Mouse (Mus musculus): ENCODE data around the gene Jak1. TPM values are rescaled to one million over a fixed set of nuclear protein-coding genes. Genes with fewer than 3 reads are reported as not detected.
A peak's percentile ranks its signal among the peaks of the same experiment; 100 is the strongest.

The Jak1 gene
- polyA plus RNA-seq, 1 experiment: 51.7 TPM

- Histone ChIP-seq H3K4me1 (ENCODE audit: control insufficient read depth, insufficient read depth, insufficient read length, low read length) (peaks cover 55% of the 10 kb centered on the region), H3K27ac (replicated peaks; ENCODE audit: low read depth, low read length) (no peak overlapping the region), H3K4me3 (ENCODE audit: insufficient read depth, low read depth, low read length) (no peak overlapping the region)
These were observed 8.4 kb downstream of the Jak1 start for GRCm38 (mm10) chr4:101256526-101257210.

- H3K27ac ChIP-seq (replicated peaks; ENCODE audit: low read depth, low read length): peak overlapping the region; percentile 59
- peaks cover 48% of the 10 kb centered on the region for H3K4me1 ChIP-seq (ENCODE audit: control insufficient read depth, insufficient read depth, insufficient read length, low read length)
- H3K4me3 ChIP-seq (ENCODE audit: insufficient read depth, low read depth, low read length): no peak overlapping the region
These were observed 10.3 kb downstream of the Jak1 start for GRCm38 (mm10) chr4:101254606-101255349.

- no peak overlapping the region for H3K4me3 ChIP-seq (ENCODE audit: insufficient read depth, low read depth, low read length)
- H3K27ac ChIP-seq (replicated peaks; ENCODE audit: low read depth, low read length): peak overlapping the region; percentile 59
- peaks cover 44% of the 10 kb centered on the region for H3K4me1 ChIP-seq (ENCODE audit: control insufficient read depth, insufficient read depth, insufficient read length, low read length)
These were observed 11.1 kb downstream of the Jak1 start for GRCm38 (mm10) chr4:101254015-101254414.

GRCm38 (mm10) chr4:101252781-101253622 is 12.1 kb downstream of the Jak1 start:
- Histone ChIP-seq H3K4me3 (ENCODE audit: insufficient read depth, low read depth, low read length) (no peak overlapping the region), H3K27ac (replicated peaks; ENCODE audit: low read depth, low read length) (0 out of 2 replicates have a peak overlapping the region, but pooled peaks have one; percentile 38), H3K4me1 (ENCODE audit: control insufficient read depth, insufficient read depth, insufficient read length, low read length) (peaks cover 41% of the 10 kb centered on the region)

- Histone ChIP-seq H3K27ac (replicated peaks; ENCODE audit: low read depth, low read length) (no peak overlapping the region), H3K4me3 (ENCODE audit: insufficient read depth, low read depth, low read length) (no peak overlapping the region), H3K4me1 (ENCODE audit: control insufficient read depth, insufficient read depth, insufficient read length, low read length) (peaks cover 41% of the 10 kb centered on the region)
These were observed 13.1 kb downstream of the Jak1 start for GRCm38 (mm10) chr4:101252016-101252415.

- no peak overlapping the region for H3K4me3 ChIP-seq (ENCODE audit: insufficient read depth, low read depth, low read length)
- H3K27ac ChIP-seq (replicated peaks; ENCODE audit: low read depth, low read length): no peak overlapping the region
- peaks cover 40% of the 10 kb centered on the region for H3K4me1 ChIP-seq (ENCODE audit: control insufficient read depth, insufficient read depth, insufficient read length, low read length)
These were observed 14.9 kb downstream of the Jak1 start for GRCm38 (mm10) chr4:101249977-101250743.

- Histone ChIP-seq H3K4me1 (ENCODE audit: control insufficient read depth, insufficient read depth, insufficient read length, low read length) (peaks cover 20% of the 10 kb centered on the region), H3K4me3 (ENCODE audit: insufficient read depth, low read depth, low read length) (no peak overlapping the region), H3K27ac (replicated peaks; ENCODE audit: low read depth, low read length) (no peak overlapping the region)
These were observed 17.7 kb downstream of the Jak1 start for GRCm38 (mm10) chr4:101247355-101247754.

GRCm38 (mm10) chr4:101246569-101246968 is 18.5 kb downstream of the Jak1 start:
- Histone ChIP-seq H3K4me1 (ENCODE audit: control insufficient read depth, insufficient read depth, insufficient read length, low read length) (peaks cover 19% of the 10 kb centered on the region), H3K4me3 (ENCODE audit: insufficient read depth, low read depth, low read length) (no peak overlapping the region), H3K27ac (replicated peaks; ENCODE audit: low read depth, low read length) (no peak overlapping the region)

- H3K27ac ChIP-seq (replicated peaks; ENCODE audit: low read depth, low read length): no peak overlapping the region
- peaks cover 19% of the 10 kb centered on the region for H3K4me1 ChIP-seq (ENCODE audit: control insufficient read depth, insufficient read depth, insufficient read length, low read length)
- H3K4me3 ChIP-seq (ENCODE audit: insufficient read depth, low read depth, low read length): no peak overlapping the region
These were observed 20.6 kb downstream of the Jak1 start for GRCm38 (mm10) chr4:101244257-101245011.

GRCm38 (mm10) chr4:101240875-101241173 is 24.3 kb downstream of the Jak1 start:
- no peak overlapping the region for H3K27ac ChIP-seq (replicated peaks; ENCODE audit: low read depth, low read length)
- H3K4me3 ChIP-seq (ENCODE audit: insufficient read depth, low read depth, low read length): no peak overlapping the region
- peaks cover 24% of the 10 kb centered on the region for H3K4me1 ChIP-seq (ENCODE audit: control insufficient read depth, insufficient read depth, insufficient read length, low read length)

GRCm38 (mm10) chr4:101240163-101240874 is 24.8 kb downstream of the Jak1 start:
- no peak overlapping the region for H3K4me3 ChIP-seq (ENCODE audit: insufficient read depth, low read depth, low read length)
- H3K27ac ChIP-seq (replicated peaks; ENCODE audit: low read depth, low read length): no peak overlapping the region
- peaks cover 24% of the 10 kb centered on the region for H3K4me1 ChIP-seq (ENCODE audit: control insufficient read depth, insufficient read depth, insufficient read length, low read length)

- Histone ChIP-seq H3K4me1 (ENCODE audit: control insufficient read depth, insufficient read depth, insufficient read length, low read length) (peaks cover 22% of the 10 kb centered on the region), H3K27ac (replicated peaks; ENCODE audit: low read depth, low read length) (no peak overlapping the region), H3K4me3 (ENCODE audit: insufficient read depth, low read depth, low read length) (no peak overlapping the region)
These were observed 25.5 kb downstream of the Jak1 start for GRCm38 (mm10) chr4:101239313-101240162.

GRCm38 (mm10) chr4:101238589-101238988 is 26.5 kb downstream of the Jak1 start:
- no peak overlapping the region for H3K4me3 ChIP-seq (ENCODE audit: insufficient read depth, low read depth, low read length)
- H3K27ac ChIP-seq (replicated peaks; ENCODE audit: low read depth, low read length): no peak overlapping the region
- H3K4me1 ChIP-seq (ENCODE audit: control insufficient read depth, insufficient read depth, insufficient read length, low read length): peaks cover 24% of the 10 kb centered on the region

Data from brown adipose tissue, adult 24 weeks (tissue).